Mouse (Mus musculus) kidney, embryonic 16.5 days (tissue): ENCODE measurements at regions not wholly inside any gene's neighbourhood (a gene's known extent, or its start where the extent isn't known, plus 50 kb on each side); places are given as distances from the start of the nearest gene placed in this dataset.

Source experiments
- ATAC-seq: fragments of 200-750 bp; cut with Nextera tagmentation; 2 replicates; pipeline ENCODE4 v1.8.0; 2017; ENCODE audit warnings: moderate TSS enrichment; ENCODE audit not compliant: low FRiP score, low TSS enrichment
- H3K27ac ChIP-seq: fragments of 300-500 bp; sonication (generic); 2 replicates; pipeline ENCODE4 v1.5.1; 2014; ENCODE audit warnings: low read length
- H3K27me3 ChIP-seq: fragments of 300-500 bp; sonication (generic); 2 replicates; pipeline ENCODE4 v1.6.1; 2014; ENCODE audit warnings: low read length, control low read depth, mixed read lengths; ENCODE audit not compliant: insufficient read depth
- H3K36me3 ChIP-seq: fragments of 300-500 bp; sonication (generic); 2 replicates; pipeline ENCODE4 v1.6.1; 2014; ENCODE audit warnings: low read length, control low read depth, mixed read lengths; ENCODE audit not compliant: insufficient read depth
- H3K4me1 ChIP-seq: fragments of 300-500 bp; sonication (generic); 2 replicates; pipeline ENCODE4 v1.6.1; 2014; ENCODE audit warnings: low read length, control low read depth, mixed read lengths; ENCODE audit not compliant: insufficient read depth
- H3K4me2 ChIP-seq: fragments of 300-500 bp; sonication (generic); replicated peaks from 2 replicates; pipeline ENCODE4 v1.6.1; 2014; ENCODE audit warnings: low read depth, low read length
- H3K4me3 ChIP-seq: fragments of 300-500 bp; sonication (generic); 2 replicates; pipeline ENCODE4 v1.5.1; 2014; ENCODE audit warnings: mild to moderate bottlenecking, low read length
- H3K9ac ChIP-seq: fragments of 300-500 bp; sonication (generic); replicated peaks from 2 replicates; pipeline ENCODE4 v1.6.1; 2014; ENCODE audit warnings: low read length
- H3K9me3 ChIP-seq: fragments of 300-500 bp; sonication (generic); 2 replicates; pipeline ENCODE4 v1.6.1; 2016; ENCODE audit warnings: low read length, control low read depth
- WGBS: fragments of 180-500 bp; shearing (Covaris S2); extraction: QIAGEN DNeasy Blood & Tissue Kit; methylation state at CpG from one replicate; pipeline ENCODE4 v1.1.7; 2014; 5-methylcytosine and 5-hydroxymethylcytosine counted together

- Histone ChIP-seq H3K9ac (no peak overlapping the region), H3K36me3 (no peaks in the 10 kb centered on the region), H3K27ac (no peak overlapping the region), H3K4me1 (no peaks in the 10 kb centered on the region), H3K9me3 (no peaks in the 10 kb centered on the region), H3K4me3 (no peak overlapping the region), H3K4me2 (no peak overlapping the region), H3K27me3 (no peaks in the 10 kb centered on the region)
- ATAC-seq: no peak
Observed at GRCm38 (mm10) chr1:13873925-13874324, 2219.2 kb downstream of the 4930444P10Rik start.

DNA sequence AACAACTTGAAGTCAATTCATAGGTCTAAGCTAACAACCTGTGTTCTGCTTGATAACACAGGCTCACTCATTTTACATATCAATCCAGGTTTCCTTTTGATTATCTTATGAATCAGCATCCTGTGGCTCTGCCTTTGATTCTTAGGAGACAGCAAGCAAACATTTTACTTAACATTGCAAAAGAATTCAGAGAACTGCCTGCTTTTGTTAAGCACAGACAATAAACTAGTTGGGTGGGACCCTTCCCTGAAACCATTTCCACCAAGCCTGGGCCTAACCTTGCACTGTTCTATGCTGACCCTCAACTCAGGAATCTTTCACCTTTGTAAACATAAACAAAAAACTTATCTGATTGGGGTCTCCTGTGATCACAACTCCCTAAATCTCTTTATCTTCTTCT is 2220.6 kb downstream of the 4930444P10Rik start:
- H3K4me2 ChIP-seq: no peak overlapping the region
- H3K4me1 ChIP-seq: no peaks in the 10 kb centered on the region
- no peak overlapping the region for H3K9ac ChIP-seq
- H3K27ac ChIP-seq: no peak overlapping the region
- no peaks in the 10 kb centered on the region for H3K27me3 ChIP-seq
- no peaks in the 10 kb centered on the region for H3K36me3 ChIP-seq
- no peak overlapping the region for H3K4me3 ChIP-seq
- H3K9me3 ChIP-seq: no peaks in the 10 kb centered on the region
- no peak for ATAC-seq

GRCm38 (mm10) chr1:13870631-13871286 is 2222.4 kb downstream of the 4930444P10Rik start:
- ATAC-seq: no peak
- WGBS: 75% methylated on average over 3 of the region's 3 CpGs
- H3K4me2 ChIP-seq: no peak overlapping the region
- no peak overlapping the region for H3K4me3 ChIP-seq
- no peaks in the 10 kb centered on the region for H3K4me1 ChIP-seq
- no peaks in the 10 kb centered on the region for H3K36me3 ChIP-seq
- H3K9me3 ChIP-seq: no peaks in the 10 kb centered on the region
- H3K9ac ChIP-seq: no peak overlapping the region
- H3K27ac ChIP-seq: no peak overlapping the region
- H3K27me3 ChIP-seq: no peaks in the 10 kb centered on the region

GRCm38 (mm10) chr1:13865713-13866112 is 2227.4 kb downstream of the 4930444P10Rik start:
- no peak overlapping the region for H3K27ac ChIP-seq
- no peaks in the 10 kb centered on the region for H3K36me3 ChIP-seq
- no peak for ATAC-seq
- no peak overlapping the region for H3K9ac ChIP-seq
- H3K4me1 ChIP-seq: no peaks in the 10 kb centered on the region
- no peak overlapping the region for H3K4me3 ChIP-seq
- no peak overlapping the region for H3K4me2 ChIP-seq
- no peaks in the 10 kb centered on the region for H3K27me3 ChIP-seq
- H3K9me3 ChIP-seq: no peaks in the 10 kb centered on the region

- Histone ChIP-seq H3K9ac (no peak overlapping the region), H3K4me2 (no peak overlapping the region), H3K4me3 (no peak overlapping the region), H3K27ac (no peak overlapping the region), H3K4me1 (no peaks in the 10 kb centered on the region), H3K27me3 (no peaks in the 10 kb centered on the region), H3K9me3 (no peaks in the 10 kb centered on the region), H3K36me3 (no peaks in the 10 kb centered on the region)
- peak; percentile 76; the same call in 1 of the 2 replicates for ATAC-seq
- 20% methylated on average over 1 of the region's 1 CpGs for WGBS
Observed at GRCm38 (mm10) chr1:13863712-13864111, 2229.4 kb downstream of the 4930444P10Rik start.

DNA sequence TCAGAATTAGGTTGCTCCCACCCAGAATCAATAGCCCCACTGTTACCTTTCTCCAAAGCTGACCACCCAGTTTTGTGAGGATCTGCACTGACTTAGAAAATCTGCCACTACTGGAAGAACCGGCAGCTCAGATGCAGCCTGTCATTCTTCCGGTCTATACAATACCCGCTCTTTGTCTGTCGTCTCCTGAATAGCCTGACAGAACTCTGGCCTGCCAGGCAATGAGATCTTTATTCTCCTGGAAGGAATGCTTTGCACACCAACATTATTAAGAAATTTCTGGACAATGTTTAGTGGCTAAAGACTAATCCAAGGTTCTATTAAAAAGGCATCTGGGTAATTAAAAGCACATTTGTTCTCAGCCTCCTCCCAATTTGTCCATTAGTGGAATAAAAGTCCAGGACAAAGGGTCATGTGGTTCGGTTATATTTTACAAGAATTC is 2232.0 kb downstream of the 4930444P10Rik start:
- no peaks in the 10 kb centered on the region for H3K36me3 ChIP-seq
- ATAC-seq: no peak
- no peak overlapping the region for H3K4me3 ChIP-seq
- WGBS: 67% methylated on average over 5 of the region's 5 CpGs
- no peak overlapping the region for H3K4me2 ChIP-seq
- no peaks in the 10 kb centered on the region for H3K4me1 ChIP-seq
- H3K9ac ChIP-seq: no peak overlapping the region
- no peaks in the 10 kb centered on the region for H3K27me3 ChIP-seq
- no peak overlapping the region for H3K27ac ChIP-seq
- no peaks in the 10 kb centered on the region for H3K9me3 ChIP-seq

DNA sequence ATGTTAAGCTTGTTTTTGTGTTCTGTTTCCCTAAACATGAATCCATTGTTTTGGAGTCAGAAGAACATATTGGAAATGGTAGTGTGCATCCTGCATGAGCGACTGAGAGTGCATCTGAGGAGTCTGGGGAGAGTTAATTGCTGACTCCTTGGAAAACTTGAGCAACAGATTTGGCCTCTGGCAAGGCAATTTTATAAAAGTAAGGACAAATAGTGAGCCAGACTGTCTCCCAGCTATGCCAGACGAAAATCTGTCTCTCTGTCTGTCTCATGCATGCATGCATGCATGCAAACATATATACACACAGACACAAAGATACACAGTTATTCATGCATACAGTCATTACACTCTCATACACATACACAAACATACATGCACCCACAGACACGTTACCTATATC is 2232.7 kb downstream of the 4930444P10Rik start:
- Histone ChIP-seq H3K9ac (no peak overlapping the region), H3K27me3 (no peaks in the 10 kb centered on the region), H3K36me3 (no peaks in the 10 kb centered on the region), H3K9me3 (no peaks in the 10 kb centered on the region), H3K4me1 (no peaks in the 10 kb centered on the region), H3K4me2 (no peak overlapping the region), H3K27ac (no peak overlapping the region), H3K4me3 (no peak overlapping the region)
- 76% methylated on average over 3 of the region's 3 CpGs for WGBS
- ATAC-seq: no peak

GRCm38 (mm10) chr1:13859723-13860122 is 2233.4 kb downstream of the 4930444P10Rik start:
- no peak for ATAC-seq
- Histone ChIP-seq H3K9me3 (no peaks in the 10 kb centered on the region), H3K27ac (no peak overlapping the region), H3K27me3 (no peaks in the 10 kb centered on the region), H3K4me3 (no peak overlapping the region), H3K4me2 (no peak overlapping the region), H3K36me3 (no peaks in the 10 kb centered on the region), H3K4me1 (no peaks in the 10 kb centered on the region), H3K9ac (no peak overlapping the region)
- WGBS: 32% methylated on average over 3 of the region's 3 CpGs

DNA sequence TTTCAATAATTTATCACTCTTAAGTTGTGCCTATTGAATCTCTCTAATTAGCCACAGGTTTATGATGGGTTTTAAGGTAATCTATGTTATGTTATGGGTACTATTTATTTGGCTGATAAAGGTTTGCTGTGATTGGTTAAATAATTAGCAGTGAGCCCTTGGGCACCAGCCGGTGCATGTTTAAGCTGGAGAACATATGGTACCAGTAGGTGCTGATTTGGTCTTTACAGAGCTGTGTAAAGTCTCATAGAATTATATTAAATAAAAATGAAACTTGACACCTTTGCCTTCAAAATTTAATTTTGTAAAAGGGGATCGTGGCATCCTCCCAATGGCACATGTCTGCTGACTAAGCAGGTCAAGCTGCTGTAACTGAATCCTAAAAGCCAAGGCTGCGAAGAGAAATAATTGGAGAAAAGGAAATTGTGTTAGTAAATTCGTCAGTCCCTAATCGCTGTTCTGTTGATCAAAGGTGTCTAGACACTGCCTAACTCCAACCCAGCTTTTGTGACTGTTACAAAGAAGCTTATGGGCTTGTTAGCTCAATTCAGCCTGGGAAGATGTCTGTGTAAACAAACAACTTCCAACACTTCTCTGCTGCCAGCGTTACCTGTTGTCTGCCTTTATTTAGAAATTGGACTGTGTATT is 2234.6 kb downstream of the 4930444P10Rik start:
- Histone ChIP-seq H3K36me3 (no peaks in the 10 kb centered on the region), H3K27me3 (no peaks in the 10 kb centered on the region), H3K4me3 (no peak overlapping the region), H3K4me1 (no peaks in the 10 kb centered on the region), H3K27ac (no peak overlapping the region), H3K9me3 (no peaks in the 10 kb centered on the region), H3K9ac (no peak overlapping the region), H3K4me2 (no peak overlapping the region)
- 34% methylated on average over 6 of the region's 6 CpGs for WGBS
- no peak for ATAC-seq

DNA sequence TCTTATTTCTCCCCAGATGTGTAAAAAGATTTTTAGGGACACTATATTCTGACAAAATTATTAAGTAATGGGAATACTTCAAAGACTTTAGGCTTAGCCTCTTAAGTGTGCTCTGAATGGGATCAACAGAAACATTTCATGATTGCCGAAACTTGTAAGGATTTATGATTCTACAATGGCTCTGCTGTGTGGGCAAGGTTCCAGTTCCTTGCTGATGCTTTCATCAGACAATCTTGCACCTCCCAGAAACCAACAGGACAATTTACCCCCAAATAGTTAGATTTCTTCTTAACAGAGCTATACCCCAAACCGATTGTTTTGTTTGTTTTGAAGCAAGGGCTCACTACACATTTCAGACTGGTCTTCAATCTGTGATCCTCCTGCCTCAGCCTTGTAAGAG is 2236.1 kb downstream of the 4930444P10Rik start:
- Histone ChIP-seq H3K9me3 (no peaks in the 10 kb centered on the region), H3K9ac (no peak overlapping the region), H3K27ac (no peak overlapping the region), H3K36me3 (no peaks in the 10 kb centered on the region), H3K4me2 (no peak overlapping the region), H3K4me3 (no peak overlapping the region), H3K27me3 (no peaks in the 10 kb centered on the region), H3K4me1 (no peaks in the 10 kb centered on the region)
- 65% methylated on average over 2 of the region's 2 CpGs for WGBS
- no peak for ATAC-seq
